Mouse (Mus musculus) splenic B cell, adult 2 months (primary cell): ENCODE data around the gene Sgca.
"Not testable (repeated sequence)": the region's sequence is repeated elsewhere in the genome, so short reads cannot be mapped to it uniquely, and the experiment has no call there.

Experiments used
- DNase-seq: peaks from one replicate; pipeline ENCODE4 v3.0.0-alpha.2; 2011; ENCODE audit warnings: low read depth, low spot score
- H3K27me3 ChIP-seq: 2 replicates; pipeline ENCODE4 v1.6.1; 2012; ENCODE audit warnings: mild to moderate bottlenecking, low read length, moderate library complexity, mixed read lengths; ENCODE audit not compliant: control insufficient read depth, poor library complexity, insufficient read depth, severe bottlenecking
- H3K36me3 ChIP-seq: 2 replicates; pipeline ENCODE4 v1.6.1; 2012; ENCODE audit warnings: mild to moderate bottlenecking, low read length, moderate library complexity, mixed read lengths; ENCODE audit not compliant: control insufficient read depth, poor library complexity, insufficient read depth, severe bottlenecking

Gene Sgca

DNA sequence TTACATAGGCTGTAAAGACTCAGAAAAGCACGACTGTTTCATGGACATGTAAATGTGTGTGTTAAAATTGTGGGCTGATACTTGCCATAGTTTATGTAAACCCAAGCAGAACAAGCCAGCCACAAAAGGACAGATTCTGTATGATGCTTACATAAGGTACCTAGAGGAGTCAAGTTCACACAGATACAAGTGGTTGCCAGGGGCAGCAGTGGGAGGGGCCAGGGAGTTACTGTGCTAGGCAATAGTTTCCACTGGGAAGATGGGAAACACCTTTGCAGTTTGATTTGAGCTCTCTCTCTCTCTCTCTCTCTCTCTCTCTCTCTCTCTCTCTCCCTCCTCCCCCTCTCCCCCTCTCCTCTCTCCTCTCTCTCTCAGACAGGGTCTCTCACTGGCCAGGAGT, 9.0 kb upstream of the Sgca start:
- H3K36me3 ChIP-seq: no peaks in the 10 kb centered on the region
- DNase-seq: no peak
- H3K27me3 ChIP-seq: no peaks in the 10 kb centered on the region

DNA sequence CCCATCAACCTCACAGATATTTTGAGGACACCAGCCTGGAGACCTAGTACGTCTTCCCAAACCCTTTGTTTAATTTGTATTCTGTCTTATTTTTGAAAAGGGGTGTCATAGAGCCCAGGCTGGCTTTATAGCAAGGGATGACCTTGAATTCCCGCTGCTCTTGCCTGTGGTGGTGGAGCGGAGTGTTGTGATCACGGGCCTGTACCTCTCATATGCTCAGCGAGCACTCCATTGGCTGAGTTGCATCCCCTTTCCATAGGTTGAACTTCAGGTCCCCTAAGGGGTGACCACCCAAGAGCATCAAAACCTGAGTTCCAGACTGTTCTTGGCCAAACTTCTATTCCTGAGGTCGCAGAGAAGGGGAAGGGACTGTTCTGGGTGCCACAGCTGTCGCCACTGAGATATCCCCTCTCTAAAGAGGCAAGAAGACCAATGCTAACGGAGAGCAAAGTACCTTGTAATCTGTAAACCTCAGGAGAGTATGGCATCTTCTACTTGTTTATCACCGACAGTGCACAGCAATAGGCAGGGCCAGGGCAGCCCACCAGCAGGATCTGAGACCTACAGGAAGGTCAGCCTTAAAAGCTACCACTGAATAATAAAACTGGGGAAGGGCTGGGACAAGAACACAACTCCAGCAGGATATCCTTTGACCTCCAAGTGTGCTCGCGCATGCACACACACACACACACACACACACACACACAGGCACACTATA, 3.5 kb upstream of the Sgca start:
- no peak for DNase-seq

DNA sequence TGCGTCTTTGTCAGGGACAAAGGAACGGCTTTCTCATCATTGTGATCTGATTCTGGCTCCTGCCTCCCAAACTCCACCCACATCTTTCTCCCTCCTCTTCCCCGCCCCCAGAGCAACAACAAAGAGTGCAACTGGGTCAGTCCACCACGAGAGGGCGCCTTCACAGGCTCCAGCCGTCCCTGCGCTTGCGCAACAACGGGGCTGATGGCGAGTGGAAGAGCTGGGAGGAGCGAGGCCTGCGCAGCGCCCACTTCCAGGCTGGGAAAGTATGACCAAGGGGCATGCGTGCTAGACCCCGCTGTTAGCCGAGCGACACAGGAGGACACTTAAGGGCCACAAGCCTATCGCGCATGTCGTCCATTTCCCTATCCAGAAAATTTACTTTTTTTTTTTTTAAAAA, 2.8 kb upstream of the Sgca start:
- DNase-seq: peak; percentile 94
- Histone ChIP-seq H3K36me3 (no peaks in the 10 kb centered on the region), H3K27me3 (no peaks in the 10 kb centered on the region)

More for the DNA sequence above, 3.5 kb upstream of the Sgca start:
- no peaks in the 10 kb centered on the region for H3K36me3 ChIP-seq
- no peaks in the 10 kb centered on the region for H3K27me3 ChIP-seq

DNA sequence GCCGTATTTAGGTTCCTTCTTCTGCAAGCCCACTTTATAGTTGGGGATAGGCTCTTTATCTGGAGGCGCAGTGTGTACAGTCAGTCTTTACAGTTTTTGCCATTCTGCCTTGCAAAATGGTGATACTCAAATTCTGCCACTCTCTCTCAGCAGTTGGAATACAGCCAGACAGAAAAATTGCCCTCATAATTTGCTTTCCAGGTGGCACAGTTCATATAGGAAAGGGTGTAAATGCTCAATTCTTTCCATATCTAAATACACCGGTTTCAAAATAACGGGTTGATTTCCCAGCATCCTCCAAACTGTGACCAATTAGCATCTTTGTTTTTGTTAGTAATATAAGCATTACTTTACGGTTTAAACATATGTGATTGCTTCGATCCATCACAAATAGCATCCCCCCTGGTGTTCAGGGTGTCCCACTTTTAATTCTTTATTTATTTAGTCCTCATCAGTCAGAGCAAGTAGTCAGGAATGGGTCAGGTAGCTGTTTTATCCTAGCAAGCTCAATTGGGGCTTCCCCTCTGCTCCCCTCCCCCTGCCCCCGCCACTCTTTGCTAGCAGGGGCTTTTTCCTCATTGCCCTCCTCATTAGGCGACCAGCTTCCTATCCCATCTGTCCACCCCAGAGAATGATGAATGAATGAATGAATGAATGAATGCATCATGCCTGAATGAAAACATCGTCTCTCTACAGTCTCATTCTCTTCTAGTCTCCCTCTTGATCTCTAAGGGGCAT, 2.2 kb upstream of the Sgca start:
- DNase-seq: no peak
- Histone ChIP-seq H3K27me3 (no peaks in the 10 kb centered on the region), H3K36me3 (no peaks in the 10 kb centered on the region)

DNA sequence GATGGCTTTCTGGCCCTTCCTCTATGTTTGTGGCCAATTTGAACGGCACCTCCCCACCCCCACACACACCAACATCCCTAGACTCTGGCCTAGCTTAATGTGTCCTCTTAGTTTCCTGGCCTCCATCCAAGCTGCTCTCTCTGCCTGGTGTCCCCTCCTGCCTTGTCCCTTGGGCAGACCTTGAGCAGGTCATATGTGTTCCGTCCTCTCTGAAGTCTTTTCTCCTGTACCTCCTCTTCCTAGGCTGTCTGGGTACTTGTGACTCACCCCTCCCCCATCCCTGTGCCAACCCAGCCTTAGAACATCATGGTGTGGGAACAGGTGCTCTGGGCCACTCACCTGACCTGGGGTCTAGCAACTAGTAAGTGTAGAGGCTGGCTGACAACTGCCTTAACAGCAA, 1.2 kb downstream of the Sgca start:
- H3K27me3 ChIP-seq: no peaks in the 10 kb centered on the region; the same call in 1 of the 2 replicates
- no peak for DNase-seq
- H3K36me3 ChIP-seq: no peaks in the 10 kb centered on the region

DNA sequence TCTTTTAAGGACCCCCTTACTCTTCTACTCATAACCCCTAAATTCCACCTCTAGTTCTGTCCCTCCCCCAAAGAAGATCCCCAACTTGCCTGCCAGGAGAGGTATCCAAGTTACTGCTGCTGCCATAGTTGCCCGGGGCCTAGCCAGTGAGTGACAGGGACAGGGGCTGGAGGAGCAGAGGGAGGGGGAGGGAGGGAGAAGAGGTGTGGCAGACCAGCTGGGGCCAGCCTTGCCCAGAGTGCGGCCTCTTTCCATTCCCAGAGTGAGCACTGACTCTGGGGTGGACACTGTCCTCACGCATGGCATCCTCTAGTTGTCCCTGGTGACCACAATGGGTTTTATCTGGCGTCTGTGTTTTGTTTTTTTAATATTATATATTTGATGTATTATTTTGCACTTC, 2.8 kb downstream of the Sgca start:
- H3K27me3 ChIP-seq: no peaks in the 10 kb centered on the region; the same call in 1 of the 2 replicates
- DNase-seq: no peak
- H3K36me3 ChIP-seq: no peaks in the 10 kb centered on the region

DNA sequence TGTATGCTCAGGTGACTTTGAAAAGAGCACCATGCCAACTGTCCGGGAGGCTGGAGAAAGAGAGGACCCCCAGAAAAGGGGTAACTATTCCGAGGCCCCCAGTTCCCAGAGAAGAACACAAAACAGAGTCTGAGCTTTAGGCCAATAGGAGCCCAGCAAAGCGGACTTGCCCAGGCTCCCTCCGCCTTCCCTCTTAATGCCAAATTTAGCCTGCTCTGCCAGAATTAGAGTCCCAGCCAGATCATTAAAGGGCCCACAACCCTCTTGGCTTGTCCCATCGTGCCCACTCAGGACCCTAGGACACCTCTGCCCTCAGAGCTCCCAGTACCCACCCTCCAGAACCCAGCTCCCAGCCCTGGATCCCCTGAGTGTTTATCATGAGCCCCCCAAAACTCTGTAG, 3.2 kb downstream of the Sgca start:
- no peak for DNase-seq
- Histone ChIP-seq H3K27me3 (no peaks in the 10 kb centered on the region; the same call in 1 of the 2 replicates), H3K36me3 (no peaks in the 10 kb centered on the region)

DNA sequence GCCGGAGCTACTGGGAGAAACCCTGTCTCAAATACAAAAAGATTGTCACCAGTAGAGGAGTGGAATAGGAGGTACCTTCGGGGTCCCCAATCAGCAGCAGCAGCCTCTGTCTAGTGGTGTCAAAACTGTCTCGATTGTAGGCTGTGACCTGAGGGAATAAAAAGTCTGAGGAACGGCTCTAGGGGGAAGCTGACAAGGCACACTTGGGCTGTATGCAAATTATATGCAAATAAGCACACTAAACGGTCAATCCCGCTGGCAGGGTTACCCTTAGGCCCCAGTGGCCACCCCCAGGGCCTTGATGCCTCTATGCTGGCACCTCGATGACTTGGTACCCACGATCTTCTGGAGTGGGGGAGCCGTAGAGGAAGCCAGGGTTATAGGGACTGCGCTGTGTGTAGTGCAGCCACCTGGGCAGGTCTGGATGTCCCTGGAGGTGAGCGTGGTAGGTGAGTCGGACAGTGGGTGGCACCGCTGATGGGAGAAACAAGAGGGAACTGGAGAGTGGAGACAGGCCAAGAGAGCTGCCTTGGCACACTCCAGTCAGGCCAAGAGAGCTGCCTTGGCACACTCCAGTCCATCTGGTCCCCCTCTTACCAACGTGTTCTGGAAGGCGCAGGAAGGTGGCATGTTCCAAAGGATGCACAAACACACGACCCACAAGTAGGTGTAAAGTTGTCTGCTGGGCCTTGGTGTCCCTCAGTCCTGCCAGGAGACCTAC, 4.1 kb downstream of the Sgca start:
- DNase-seq: peak; percentile 14
- H3K36me3 ChIP-seq: no peaks in the 10 kb centered on the region
- H3K27me3 ChIP-seq: no peaks in the 10 kb centered on the region; the same call in 1 of the 2 replicates

DNA sequence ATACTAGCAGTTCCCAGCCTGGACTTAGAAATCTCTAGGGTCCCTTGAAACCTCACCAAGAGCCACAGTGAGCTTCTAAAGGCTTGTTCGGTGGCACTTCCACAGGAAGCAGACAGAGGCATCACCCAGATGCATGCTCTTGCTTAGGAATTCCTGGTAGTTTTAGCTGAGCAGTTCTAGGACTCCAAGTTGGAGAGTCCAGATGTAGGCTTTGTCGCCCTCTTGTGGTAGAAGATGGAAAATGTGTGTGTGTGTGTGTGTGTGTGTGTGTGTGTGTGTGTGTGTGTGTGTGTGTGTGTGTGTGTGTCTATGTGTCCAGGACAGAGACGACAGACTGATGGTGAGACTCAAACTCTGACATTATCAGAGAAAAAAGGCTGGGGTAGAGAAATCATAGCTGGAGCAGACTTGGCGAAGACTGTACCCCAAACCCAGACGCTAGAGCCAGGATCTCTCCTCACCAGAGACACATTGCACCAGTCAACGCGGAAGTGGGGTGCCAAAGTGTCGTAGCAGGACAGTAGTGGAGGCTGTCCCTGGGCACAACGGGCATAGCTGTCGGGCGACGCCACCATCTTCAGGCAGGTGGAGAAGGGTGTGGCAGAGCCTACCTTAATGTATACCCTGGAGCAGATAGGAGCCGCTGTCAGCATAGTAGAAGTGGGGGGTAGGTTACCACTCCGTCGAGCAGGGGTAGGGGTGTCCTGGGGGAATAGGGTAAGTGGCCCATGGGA, 5.8 kb downstream of the Sgca start:
- DNase-seq: peak; percentile 67
- Histone ChIP-seq H3K27me3 (no peaks in the 10 kb centered on the region; the same call in 1 of the 2 replicates), H3K36me3 (no peaks in the 10 kb centered on the region)

DNA sequence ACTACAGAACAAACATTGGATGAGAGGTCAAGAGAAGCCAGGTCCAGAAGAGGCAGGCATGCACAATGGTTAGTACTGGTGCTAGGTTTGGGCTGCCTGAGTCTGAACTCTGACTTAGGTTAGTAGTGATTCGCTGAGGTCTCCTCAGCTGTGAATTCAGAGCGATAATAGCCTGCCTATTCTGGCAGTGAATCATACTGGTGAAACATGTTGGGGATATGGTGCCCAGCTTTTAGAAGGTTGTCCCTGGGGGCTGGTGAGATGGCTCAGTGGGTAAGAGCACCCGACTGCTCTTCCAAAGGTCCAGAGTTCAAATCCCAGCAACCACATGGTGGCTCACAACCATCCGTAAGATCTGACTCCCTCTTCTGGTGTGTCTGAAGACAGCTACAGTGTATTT, 6.4 kb downstream of the Sgca start:
- DNase-seq, H3K27me3 ChIP-seq, H3K36me3 ChIP-seq: not testable (repeated sequence)

DNA sequence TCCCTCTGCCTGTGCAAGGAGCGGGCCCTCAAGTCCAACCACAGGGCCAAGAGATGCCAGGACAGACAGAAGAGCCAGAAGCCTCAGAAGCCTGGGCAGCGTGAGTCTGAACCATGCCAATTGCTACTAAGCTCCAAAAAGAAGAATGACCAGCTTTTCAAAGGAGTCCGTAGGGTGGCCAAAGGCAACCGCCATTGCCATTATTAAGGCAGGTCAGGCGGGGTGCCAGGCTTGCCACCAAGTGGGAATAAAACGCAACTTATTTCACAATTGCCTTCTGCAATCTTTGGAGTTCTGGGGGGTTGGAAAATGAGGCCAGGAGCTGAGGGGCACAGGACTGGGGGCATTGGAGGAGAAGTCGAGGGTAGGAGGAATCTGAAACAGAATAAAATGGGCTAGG, 7.9 kb downstream of the Sgca start:
- no peak for DNase-seq
- Histone ChIP-seq H3K36me3 (no peaks in the 10 kb centered on the region), H3K27me3 (no peaks in the 10 kb centered on the region; the same call in 1 of the 2 replicates)

DNA sequence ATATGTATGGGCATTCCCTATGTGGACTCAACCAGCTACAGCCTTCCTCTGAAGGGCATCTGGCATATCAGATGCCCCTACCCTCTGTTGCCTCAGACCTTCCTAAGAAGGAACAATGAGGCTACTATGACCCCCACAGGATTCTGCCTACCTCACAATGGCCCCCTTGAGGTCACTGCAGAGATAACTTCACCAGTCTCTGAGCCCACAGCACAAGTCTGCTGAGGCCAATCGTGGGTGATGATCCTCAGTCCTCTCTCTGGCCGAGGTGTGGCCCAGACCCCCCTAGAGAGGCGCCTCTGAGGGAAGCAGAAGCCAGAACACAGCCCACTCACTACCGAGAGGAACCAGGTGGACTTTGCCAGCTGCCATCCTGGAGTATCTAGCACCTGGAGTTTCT, 8.7 kb downstream of the Sgca start, which contains the start of gene Hils1:
Gene Hils1 (plus strand): TSS at position 175 of the 400 bp plus-strand sequence.
- no peaks in the 10 kb centered on the region for H3K36me3 ChIP-seq
- DNase-seq: no peak

DNA sequence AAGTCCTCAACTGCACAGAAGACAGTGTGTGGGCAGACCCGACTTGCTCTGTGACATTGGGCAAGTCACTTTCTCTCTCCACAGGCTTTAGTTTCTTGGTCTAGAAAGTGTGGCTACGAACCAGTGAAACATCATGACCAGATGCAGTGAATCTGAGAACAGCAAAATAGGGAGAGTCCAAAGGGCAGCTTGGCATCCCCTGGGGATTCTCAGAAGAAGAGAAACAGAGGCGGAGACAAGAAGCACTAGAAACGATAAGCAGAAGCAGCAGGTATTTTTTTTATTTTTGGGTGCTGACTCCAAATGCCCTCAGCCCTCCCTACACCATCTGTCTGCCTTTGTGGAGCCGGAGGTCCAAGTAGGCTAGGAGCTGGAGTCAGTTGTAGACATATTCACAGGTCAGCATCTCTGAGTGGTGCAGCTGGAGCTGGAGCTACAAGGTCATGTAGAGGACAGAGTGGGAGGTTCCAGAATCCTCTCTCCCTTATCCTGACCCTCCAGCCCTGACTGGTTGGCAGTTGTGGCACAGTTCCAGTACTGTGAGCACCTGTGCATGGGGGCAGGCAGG, 13.5 kb downstream of the Sgca start:
- DNase-seq: no peak
- no peaks in the 10 kb centered on the region for H3K36me3 ChIP-seq
- no peaks in the 10 kb centered on the region for H3K27me3 ChIP-seq

More for the DNA sequence above, 8.7 kb downstream of the Sgca start, which contains the start of gene Hils1:
- H3K27me3 ChIP-seq: no peaks in the 10 kb centered on the region; the same call in 1 of the 2 replicates
